Mouse (Mus musculus) erythroblast, embryonic 14.5 days (primary cell): ENCODE measurements around the gene Itpripl1.
"Not testable (repeated sequence)": the region's sequence is repeated elsewhere in the genome, so short reads cannot be mapped to it uniquely, and the experiment has no call there.

ENCODE experiments used
- GATA1 ChIP-seq: IDR thresholded peaks from 2 replicates; pipeline ENCODE4 v1.6.1; 2012; ENCODE audit warnings: low read length, inconsistent platforms, mixed read lengths
- TAL1 ChIP-seq: IDR thresholded peaks from 3 replicates; pipeline ENCODE4 v1.6.1; 2012; ENCODE audit warnings: low read length, inconsistent platforms, mixed read lengths

GRCm38 (mm10) chr2:127166261-127166660, 23.0 kb upstream of the Itpripl1 start:
- TF ChIP-seq GATA1, TAL1: not testable (repeated sequence)
